Mouse (Mus musculus) midbrain, embryonic 12.5 days (tissue): ENCODE measurements at regions not wholly inside any gene's neighbourhood (a gene's known extent, or its start where the extent isn't known, plus 50 kb on each side); places are given as distances from the start of the nearest gene placed in this dataset.
A peak's percentile ranks its signal among the peaks of the same experiment; 100 is the strongest.

ENCODE experiments used
- ATAC-seq: fragments of 200-750 bp; cut with Nextera tagmentation; 2 replicates; pipeline ENCODE4 v1.8.0; 2017; ENCODE audit warnings: low read depth, moderate TSS enrichment, moderate library complexity; ENCODE audit not compliant: low FRiP score
- H3K27ac ChIP-seq: fragments of 300-500 bp; sonication (generic); replicated peaks from 2 replicates; pipeline ENCODE4 v1.5.1; 2016; ENCODE audit warnings: mild to moderate bottlenecking
- H3K27me3 ChIP-seq: fragments of 300-500 bp; sonication (generic); 2 replicates; pipeline ENCODE4 v1.6.1; 2016; ENCODE audit warnings: mild to moderate bottlenecking
- H3K36me3 ChIP-seq: fragments of 300-500 bp; sonication (generic); 2 replicates; pipeline ENCODE4 v1.6.1; 2016
- H3K4me1 ChIP-seq: fragments of 300-500 bp; sonication (generic); 2 replicates; pipeline ENCODE4 v1.6.1; 2016
- H3K4me2 ChIP-seq: fragments of 300-500 bp; sonication (generic); replicated peaks from 2 replicates; pipeline ENCODE4 v1.6.1; 2016; ENCODE audit warnings: mild to moderate bottlenecking, moderate library complexity
- H3K4me3 ChIP-seq: fragments of 300-500 bp; sonication (generic); 2 replicates; pipeline ENCODE4 v1.5.1; 2016; ENCODE audit warnings: mild to moderate bottlenecking
- H3K9ac ChIP-seq: fragments of 300-500 bp; sonication (generic); replicated peaks from 2 replicates; pipeline ENCODE4 v1.6.1; 2016; ENCODE audit warnings: mild to moderate bottlenecking, moderate library complexity
- H3K9me3 ChIP-seq: fragments of 300-500 bp; sonication (generic); 2 replicates; pipeline ENCODE4 v1.6.1; 2016; ENCODE audit warnings: mild to moderate bottlenecking
- WGBS: fragments of 180-500 bp; shearing (Covaris S2); methylation state at CpG from one replicate; pipeline ENCODE4 v1.1.7; 2016; 5-methylcytosine and 5-hydroxymethylcytosine counted together

DNA sequence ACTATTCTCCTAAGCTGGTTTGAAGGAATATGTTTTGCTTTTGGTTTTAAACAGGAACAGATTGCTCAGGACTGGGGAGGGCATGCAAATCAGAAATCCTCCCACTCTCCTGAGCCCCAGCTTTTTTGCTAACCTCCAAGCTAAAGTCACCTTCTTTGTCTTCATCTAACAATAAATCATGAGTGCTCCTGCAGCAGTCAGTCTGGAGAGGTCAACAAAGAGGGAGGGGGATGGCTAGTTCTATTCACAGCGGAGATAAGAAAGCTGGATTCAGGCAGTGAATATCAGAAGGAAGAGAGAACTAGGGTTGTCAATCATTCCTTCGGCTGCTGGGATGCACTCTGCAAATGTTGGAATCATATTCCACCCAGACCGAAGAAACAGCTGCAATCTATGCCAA is 81.0 kb upstream of the Spred1 start:
- no peaks in the 10 kb centered on the region for H3K27me3 ChIP-seq
- H3K4me3 ChIP-seq, result no peak overlapping the region
- 32% methylated on average over 3 of the region's 3 CpGs for WGBS
- H3K4me1 ChIP-seq, result peaks cover 5% of the 10 kb centered on the region; the same call in 1 of the 2 replicates
- no peaks in the 10 kb centered on the region for H3K9me3 ChIP-seq
- no peak for ATAC-seq
- no peak overlapping the region for H3K9ac ChIP-seq
- no peaks in the 10 kb centered on the region for H3K36me3 ChIP-seq
- H3K27ac ChIP-seq, result no peak overlapping the region
- H3K4me2 ChIP-seq, result no peak overlapping the region

DNA sequence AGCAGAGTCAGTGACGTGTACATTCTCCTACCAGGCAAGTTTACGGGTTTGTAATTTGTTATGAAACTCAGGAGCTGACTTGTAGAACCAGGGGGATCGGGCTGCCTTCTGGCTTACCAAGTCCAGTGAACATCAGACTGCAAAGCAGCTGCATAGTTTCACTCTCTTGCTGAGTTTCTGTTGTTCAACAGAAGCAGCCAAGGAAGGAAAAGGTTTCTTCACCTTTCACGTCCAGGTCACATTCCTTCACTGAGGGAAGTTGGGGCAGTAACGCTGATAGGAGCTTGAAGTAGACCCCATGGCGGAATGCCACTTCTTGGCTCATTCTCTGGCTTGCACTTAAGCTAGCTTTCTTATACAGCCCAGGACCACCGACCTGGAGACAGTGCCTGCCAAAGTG is 77.3 kb upstream of the Spred1 start:
- Histone ChIP-seq H3K9ac (no peak overlapping the region), H3K9me3 (no peaks in the 10 kb centered on the region), H3K4me2 (no peak overlapping the region), H3K27me3 (no peaks in the 10 kb centered on the region), H3K27ac (no peak overlapping the region), H3K4me1 (peaks cover 5% of the 10 kb centered on the region; the same call in 1 of the 2 replicates), H3K36me3 (no peaks in the 10 kb centered on the region), H3K4me3 (no peak overlapping the region)
- ATAC-seq, result no peak
- WGBS, result 79% methylated on average over 7 of the region's 7 CpGs

DNA sequence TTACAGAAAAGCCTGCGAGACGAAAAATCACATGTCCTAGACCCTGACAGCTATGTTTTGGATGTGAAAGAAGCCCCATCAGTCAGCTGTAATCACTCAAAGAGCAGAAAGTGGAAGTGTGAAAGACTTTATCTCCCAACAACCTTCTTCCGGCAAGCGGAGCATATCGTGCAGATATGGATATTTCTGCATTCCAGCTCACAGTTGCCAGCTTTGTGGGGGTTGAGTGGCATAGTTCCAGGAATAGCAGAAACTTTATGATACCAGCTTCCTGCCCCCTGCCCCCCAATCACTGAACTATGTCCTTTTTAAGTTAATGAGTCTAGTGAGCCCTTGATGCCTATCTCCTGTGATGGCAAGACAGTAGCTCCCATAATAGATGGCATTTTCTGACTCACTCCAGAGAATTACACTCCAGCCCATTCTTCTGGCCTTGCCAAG is 72.9 kb upstream of the Spred1 start:
- H3K9ac ChIP-seq, result no peak overlapping the region
- H3K4me3 ChIP-seq, result no peak overlapping the region
- ATAC-seq, result no peak
- no peaks in the 10 kb centered on the region for H3K9me3 ChIP-seq
- 94% methylated on average over 5 of the region's 5 CpGs for WGBS
- H3K4me1 ChIP-seq, result no peaks in the 10 kb centered on the region
- no peak overlapping the region for H3K27ac ChIP-seq
- no peaks in the 10 kb centered on the region for H3K36me3 ChIP-seq
- H3K4me2 ChIP-seq, result no peak overlapping the region
- no peaks in the 10 kb centered on the region for H3K27me3 ChIP-seq

DNA sequence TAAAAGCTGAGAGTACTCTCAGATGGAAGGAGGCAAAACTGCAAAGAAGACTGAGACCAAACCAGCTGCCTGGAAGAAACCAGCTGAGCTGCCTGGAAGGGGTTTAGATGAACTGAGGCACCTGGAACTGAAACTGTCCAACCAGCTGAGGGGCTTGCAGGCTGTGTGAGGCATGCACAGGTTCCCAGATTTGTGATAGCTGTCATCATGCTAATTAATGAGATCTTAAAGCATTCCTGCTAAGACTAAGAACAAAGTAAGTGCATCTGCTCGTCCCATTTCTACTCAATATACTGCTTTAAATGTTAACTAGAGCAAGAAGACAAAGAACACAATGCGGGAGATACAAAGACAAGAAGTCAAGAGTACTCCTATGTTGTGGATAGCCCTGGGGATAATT is 71.1 kb upstream of the Spred1 start:
- no peak overlapping the region for H3K4me2 ChIP-seq
- H3K4me3 ChIP-seq, result no peak overlapping the region
- no peak overlapping the region for H3K27ac ChIP-seq
- H3K9ac ChIP-seq, result no peak overlapping the region
- H3K9me3 ChIP-seq, result no peaks in the 10 kb centered on the region
- H3K4me1 ChIP-seq, result no peaks in the 10 kb centered on the region
- 79% methylated on average over 2 of the region's 2 CpGs for WGBS
- no peaks in the 10 kb centered on the region for H3K36me3 ChIP-seq
- H3K27me3 ChIP-seq, result no peaks in the 10 kb centered on the region
- no peak for ATAC-seq

DNA sequence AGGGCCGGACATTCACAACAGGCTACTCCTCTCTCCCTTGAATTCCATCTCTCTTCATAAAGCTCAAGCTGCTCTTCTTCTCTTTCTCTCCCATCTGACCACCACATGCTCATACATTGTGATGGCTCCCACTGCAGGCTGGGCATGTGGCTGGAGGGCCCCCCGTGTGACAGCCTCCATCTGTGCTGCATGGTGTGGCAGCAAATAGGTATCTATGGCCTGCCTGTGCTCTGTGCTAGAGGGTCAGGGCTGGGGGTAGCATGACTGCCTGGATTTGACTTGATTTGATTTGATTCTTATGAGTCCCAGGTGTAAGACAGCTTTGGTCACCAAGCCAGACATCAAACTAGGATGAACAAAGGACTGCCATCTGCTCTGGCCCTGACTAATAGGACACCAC is 57.0 kb upstream of the Spred1 start:
- Histone ChIP-seq H3K36me3 (no peaks in the 10 kb centered on the region), H3K4me2 (no peak overlapping the region), H3K27ac (no peak overlapping the region), H3K9ac (no peak overlapping the region), H3K4me1 (no peaks in the 10 kb centered on the region), H3K4me3 (no peak overlapping the region), H3K27me3 (no peaks in the 10 kb centered on the region), H3K9me3 (no peaks in the 10 kb centered on the region)
- 81% methylated on average over 2 of the region's 2 CpGs for WGBS
- ATAC-seq, result peak; percentile 38; the same call in 1 of the 2 replicates

DNA sequence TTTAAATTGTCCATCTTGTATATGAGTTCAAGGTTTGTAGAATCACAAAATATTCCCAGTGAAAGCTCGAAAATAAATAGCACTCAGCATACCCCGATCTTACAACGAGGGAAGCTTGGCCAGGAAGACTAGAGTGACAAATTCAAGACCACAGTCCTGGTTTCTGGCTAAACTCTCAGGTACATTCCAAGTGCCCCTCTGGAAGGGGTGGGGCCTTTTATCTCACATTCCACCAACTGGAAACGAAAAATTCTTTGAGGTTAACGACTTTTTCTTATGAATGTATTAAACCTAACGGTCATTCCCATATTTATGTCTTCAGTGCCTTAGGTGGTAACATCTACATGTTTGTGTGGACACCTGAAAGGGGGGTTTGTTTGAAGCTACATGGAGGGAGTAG is 50.8 kb upstream of the Spred1 start:
- H3K9me3 ChIP-seq, result no peaks in the 10 kb centered on the region
- no peak overlapping the region for H3K4me3 ChIP-seq
- H3K9ac ChIP-seq, result no peak overlapping the region
- no peak overlapping the region for H3K27ac ChIP-seq
- no peak overlapping the region for H3K4me2 ChIP-seq
- ATAC-seq, result no peak
- WGBS, result 84% methylated on average over 6 of the region's 6 CpGs
- H3K27me3 ChIP-seq, result no peaks in the 10 kb centered on the region
- no peaks in the 10 kb centered on the region for H3K36me3 ChIP-seq
- no peaks in the 10 kb centered on the region for H3K4me1 ChIP-seq

DNA sequence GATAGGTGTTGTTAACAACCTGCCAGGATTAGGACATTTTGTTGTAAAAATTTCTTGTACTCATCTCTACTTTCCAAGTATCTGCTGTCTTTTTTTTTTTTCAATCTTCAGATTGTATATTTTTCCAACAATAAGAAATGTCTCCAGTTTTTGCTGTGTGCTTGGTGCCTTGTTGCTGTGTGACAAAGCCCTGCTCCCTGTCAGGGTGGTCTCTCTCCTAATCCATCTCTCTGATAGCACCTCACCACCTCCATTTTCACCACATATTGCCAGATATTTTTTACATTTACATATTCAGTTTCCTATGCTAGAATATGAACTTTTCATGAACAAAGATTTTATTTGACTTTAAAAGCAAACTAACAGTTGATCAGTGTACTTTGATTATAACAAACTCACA is 50.1 kb upstream of the Spred1 start:
- H3K36me3 ChIP-seq, result no peaks in the 10 kb centered on the region
- no peak for ATAC-seq
- H3K4me1 ChIP-seq, result no peaks in the 10 kb centered on the region
- H3K4me2 ChIP-seq, result no peak overlapping the region
- H3K9me3 ChIP-seq, result no peaks in the 10 kb centered on the region
- no peaks in the 10 kb centered on the region for H3K27me3 ChIP-seq
- H3K27ac ChIP-seq, result no peak overlapping the region
- no peak overlapping the region for H3K4me3 ChIP-seq
- no peak overlapping the region for H3K9ac ChIP-seq
